Mouse (Mus musculus) kidney, adult 2 months (tissue): ENCODE results near the gene Ctns.

Experiments used
- CTCF ChIP-seq: fragments of 200-500 bp; conservative IDR thresholded peaks from 2 replicates; pipeline ENCODE4 v1.5.1; 2011; ENCODE audit warnings: low read depth, mild to moderate bottlenecking, control low read depth, low read length, moderate library complexity, mixed read lengths; ENCODE audit not compliant: insufficient read depth, insufficient read length
- POLR2A ChIP-seq: fragments of 200-500 bp; IDR thresholded peaks from one replicate; pipeline ENCODE4 v1.6.1; 2011; ENCODE audit warnings: low read depth, low read length, control low read depth

DNA sequence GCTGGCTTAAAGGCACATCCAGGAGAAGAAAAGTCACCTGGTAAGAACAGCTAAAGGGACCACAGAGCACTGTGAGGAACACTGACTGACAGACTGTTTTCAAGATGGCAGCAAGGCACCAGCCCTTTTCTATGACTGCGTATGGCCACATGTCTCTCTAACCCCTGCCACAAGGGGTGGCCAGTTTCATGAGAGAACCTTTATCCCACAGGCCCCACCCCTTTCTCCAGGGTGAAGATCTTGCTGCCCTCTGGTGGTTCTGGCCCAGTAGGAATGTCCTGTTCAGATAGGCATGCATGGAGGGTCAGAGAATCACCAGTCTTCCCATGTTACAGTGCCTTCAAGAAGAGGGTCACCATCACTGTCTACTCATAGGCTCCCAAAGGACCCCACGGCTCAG is 25.1 kb upstream of the Ctns start:
- TF ChIP-seq CTCF, result peak; percentile 67
- TF ChIP-seq POLR2A, result no peak
